Mouse (Mus musculus) stomach, embryonic 16.5 days (tissue): ENCODE data around the gene Hrh1. TPM values are rescaled to one million over a fixed set of nuclear protein-coding genes. Genes with fewer than 3 reads are reported as not detected.

Source experiments
- ATAC-seq: fragments of 200-750 bp; cut with Nextera tagmentation; 2 replicates; pipeline ENCODE4 v1.8.0; 2017; ENCODE audit warnings: moderate number of reproducible peaks, moderate TSS enrichment; ENCODE audit not compliant: insufficient read depth, low FRiP score
- H3K27ac ChIP-seq: fragments of 300-500 bp; sonication (generic); 2 replicates; pipeline ENCODE4 v1.5.1; 2014; ENCODE audit warnings: low read length
- H3K27me3 ChIP-seq: fragments of 300-500 bp; sonication (generic); 2 replicates; pipeline ENCODE4 v1.6.1; 2014; ENCODE audit warnings: low read length, control low read depth, mixed read lengths; ENCODE audit not compliant: control insufficient read depth, insufficient read depth
- H3K36me3 ChIP-seq: fragments of 300-500 bp; sonication (generic); 2 replicates; pipeline ENCODE4 v1.6.1; 2014; ENCODE audit warnings: low read length; ENCODE audit not compliant: control insufficient read depth, insufficient read depth
- H3K4me1 ChIP-seq: fragments of 300-500 bp; sonication (generic); 2 replicates; pipeline ENCODE4 v1.6.1; 2014; ENCODE audit warnings: low read length, control low read depth, mixed read lengths; ENCODE audit not compliant: control insufficient read depth, insufficient read depth
- H3K4me2 ChIP-seq: fragments of 300-500 bp; sonication (generic); 2 replicates; pipeline ENCODE4 v1.6.1; 2014; ENCODE audit warnings: low read depth, low read length, mixed read lengths
- H3K4me3 ChIP-seq: fragments of 300-500 bp; sonication (generic); replicated peaks from 2 replicates; pipeline ENCODE4 v1.5.1; 2014; ENCODE audit warnings: mild to moderate bottlenecking, low read length
- H3K9ac ChIP-seq: fragments of 300-500 bp; sonication (generic); 2 replicates; pipeline ENCODE4 v1.6.1; 2014; ENCODE audit warnings: low read length
- H3K9me3 ChIP-seq: fragments of 300-500 bp; sonication (generic); replicated peaks from 2 replicates; pipeline ENCODE4 v1.6.1; 2016; ENCODE audit warnings: low read length, control low read depth; ENCODE audit not compliant: control insufficient read depth
- WGBS: fragments of 180-500 bp; shearing (Covaris S2); extraction: QIAGEN DNeasy Blood & Tissue Kit; methylation state at CpG from one replicate; pipeline ENCODE4 v1.1.7; 2014; 5-methylcytosine and 5-hydroxymethylcytosine counted together
- polyA plus RNA-seq: library from polyadenylated mRNA; unstranded; fragments of >200 nt; fragmentation: Nextera tagmentation; extraction: Ambion mirVana; gene quantifications from 2 replicates; pipeline ENCODE4 v1.2.1, GENCODE M21; 2015

The Hrh1 gene
- 0.07 and 0.19 TPM in 2 replicates for polyA plus RNA-seq

- ATAC-seq: peak; percentile 62; the same call in 1 of the 2 replicates
- Histone ChIP-seq H3K4me1 (peaks cover 6% of the 10 kb centered on the region; the same call in 1 of the 2 replicates), H3K27me3 (peaks cover 41% of the 10 kb centered on the region), H3K4me2 (peak within 1 kb of the TSS; percentile 97), H3K27ac (no peak within 1 kb of the TSS), H3K36me3 (no peaks in the 10 kb centered on the region), H3K9me3 (no peaks in the 10 kb centered on the region), H3K9ac (peak within 1 kb of the TSS; percentile 63), H3K4me3 (peak within 1 kb of the TSS; percentile 51)
- under 1% methylated on average over 56 of the region's 56 CpGs for WGBS
These were observed at the start of gene Hrh1 for GRCm38 (mm10) chr6:114397691-114398217. Gene Hrh1 (plus strand): TSS chr6:114397936.

GRCm38 (mm10) chr6:114354635-114355034 lies 43.1 kb upstream of the Hrh1 start:
- Histone ChIP-seq H3K36me3 (no peaks in the 10 kb centered on the region), H3K27me3 (0 out of 2 replicates have a peak, but pooled peaks cover 4% of the 10 kb centered on the region), H3K9me3 (no peaks in the 10 kb centered on the region), H3K4me2 (no peak overlapping the region), H3K4me3 (no peak overlapping the region), H3K9ac (no peak overlapping the region), H3K4me1 (no peaks in the 10 kb centered on the region), H3K27ac (no peak overlapping the region)
- WGBS: 52% methylated on average over 4 of the region's 4 CpGs
- no peak for ATAC-seq

DNA sequence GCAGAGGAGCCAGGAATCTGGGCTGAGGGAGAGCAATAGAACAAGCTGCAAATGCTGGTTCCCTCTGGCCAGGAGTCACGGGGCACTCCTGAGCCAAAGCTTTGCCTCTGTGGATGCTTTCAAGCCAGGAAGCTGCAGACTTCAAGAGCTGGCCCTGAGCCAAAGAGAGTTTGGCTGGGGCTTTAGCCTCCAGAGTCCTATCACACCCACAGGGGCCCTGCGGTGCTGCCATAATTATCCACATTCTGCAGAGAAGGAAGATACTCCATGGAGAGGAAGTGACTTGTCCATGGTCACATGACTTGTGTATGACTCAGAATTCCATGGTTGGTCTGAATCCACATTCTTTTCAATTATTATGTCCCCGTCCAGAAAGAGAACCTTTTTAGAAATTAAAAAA lies 39.6 kb upstream of the Hrh1 start:
- Histone ChIP-seq H3K27me3 (0 out of 2 replicates have a peak, but pooled peaks cover 4% of the 10 kb centered on the region), H3K4me2 (no peak overlapping the region), H3K4me3 (no peak overlapping the region), H3K27ac (no peak overlapping the region), H3K36me3 (no peaks in the 10 kb centered on the region), H3K4me1 (no peaks in the 10 kb centered on the region), H3K9me3 (no peaks in the 10 kb centered on the region), H3K9ac (no peak overlapping the region)
- no peak for ATAC-seq
- 43% methylated on average over 3 of the region's 3 CpGs for WGBS

GRCm38 (mm10) chr6:114362355-114362754 lies 35.4 kb upstream of the Hrh1 start:
- Histone ChIP-seq H3K9ac (no peak overlapping the region), H3K4me1 (no peaks in the 10 kb centered on the region), H3K27me3 (no peaks in the 10 kb centered on the region), H3K27ac (no peak overlapping the region), H3K9me3 (no peaks in the 10 kb centered on the region), H3K36me3 (no peaks in the 10 kb centered on the region), H3K4me2 (no peak overlapping the region), H3K4me3 (no peak overlapping the region)
- WGBS: 69% methylated on average over 4 of the region's 4 CpGs
- no peak for ATAC-seq

DNA sequence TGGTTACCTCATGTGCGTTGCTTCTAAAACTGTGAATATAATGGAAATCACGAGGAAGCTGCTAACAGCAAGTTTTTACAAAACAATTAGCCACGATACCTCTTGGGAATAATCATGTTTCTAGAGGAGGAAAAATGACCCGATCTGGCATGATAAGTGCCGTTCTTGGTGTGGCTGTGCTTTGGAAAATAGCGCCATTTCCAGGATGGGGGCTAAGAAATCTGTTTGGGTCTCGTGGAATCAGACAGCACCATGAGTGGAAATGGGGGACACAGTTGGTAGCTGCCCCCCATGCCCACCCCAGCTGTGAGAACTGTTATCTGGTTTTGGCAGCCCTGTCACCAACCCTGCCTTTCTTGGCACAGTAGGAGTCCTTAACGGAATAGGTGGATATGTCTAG lies 34.0 kb upstream of the Hrh1 start:
- Histone ChIP-seq H3K4me2 (no peak overlapping the region), H3K4me3 (no peak overlapping the region), H3K9me3 (no peaks in the 10 kb centered on the region), H3K27ac (no peak overlapping the region), H3K4me1 (no peaks in the 10 kb centered on the region), H3K27me3 (no peaks in the 10 kb centered on the region), H3K36me3 (no peaks in the 10 kb centered on the region), H3K9ac (no peak overlapping the region)
- WGBS: 82% methylated on average over 8 of the region's 8 CpGs
- ATAC-seq: no peak

GRCm38 (mm10) chr6:114364734-114365133 lies 33.0 kb upstream of the Hrh1 start:
- H3K4me3 ChIP-seq: no peak overlapping the region
- no peak for ATAC-seq
- WGBS: 68% methylated on average over 5 of the region's 5 CpGs
- no peak overlapping the region for H3K4me2 ChIP-seq
- H3K4me1 ChIP-seq: no peaks in the 10 kb centered on the region
- H3K9me3 ChIP-seq: no peaks in the 10 kb centered on the region
- no peaks in the 10 kb centered on the region for H3K27me3 ChIP-seq
- no peaks in the 10 kb centered on the region for H3K36me3 ChIP-seq
- H3K9ac ChIP-seq: no peak overlapping the region
- no peak overlapping the region for H3K27ac ChIP-seq

DNA sequence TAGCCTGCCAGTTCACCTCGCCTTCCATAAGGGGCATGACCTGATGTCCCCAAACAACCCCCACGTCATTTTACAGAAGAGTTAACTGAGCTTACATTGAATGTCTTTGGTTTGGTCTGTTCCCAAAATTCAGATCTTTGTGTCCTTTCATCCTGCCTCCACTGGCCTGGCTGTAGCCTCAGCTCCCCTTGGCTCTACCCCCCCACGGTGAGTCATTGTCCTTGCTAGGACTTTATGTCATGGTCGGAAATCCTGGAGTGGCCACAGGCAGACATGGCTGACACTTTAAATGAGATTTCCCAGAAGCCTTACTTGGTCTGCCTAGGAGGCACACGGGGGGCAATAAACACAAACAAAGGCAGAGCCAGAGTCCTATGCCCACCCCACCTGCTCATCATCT lies 31.5 kb upstream of the Hrh1 start:
- no peaks in the 10 kb centered on the region for H3K27me3 ChIP-seq
- no peak overlapping the region for H3K27ac ChIP-seq
- no peak overlapping the region for H3K4me3 ChIP-seq
- 61% methylated on average over 5 of the region's 5 CpGs for WGBS
- H3K36me3 ChIP-seq: no peaks in the 10 kb centered on the region
- no peak overlapping the region for H3K9ac ChIP-seq
- no peaks in the 10 kb centered on the region for H3K4me1 ChIP-seq
- H3K4me2 ChIP-seq: no peak overlapping the region
- no peak for ATAC-seq
- no peaks in the 10 kb centered on the region for H3K9me3 ChIP-seq

GRCm38 (mm10) chr6:114367681-114368080 lies 30.1 kb upstream of the Hrh1 start:
- Histone ChIP-seq H3K4me3 (no peak overlapping the region), H3K27ac (no peak overlapping the region), H3K4me1 (no peaks in the 10 kb centered on the region), H3K27me3 (no peaks in the 10 kb centered on the region), H3K9ac (no peak overlapping the region), H3K4me2 (no peak overlapping the region), H3K36me3 (no peaks in the 10 kb centered on the region), H3K9me3 (no peaks in the 10 kb centered on the region)
- ATAC-seq: no peak
- WGBS: 63% methylated on average over 6 of the region's 6 CpGs

DNA sequence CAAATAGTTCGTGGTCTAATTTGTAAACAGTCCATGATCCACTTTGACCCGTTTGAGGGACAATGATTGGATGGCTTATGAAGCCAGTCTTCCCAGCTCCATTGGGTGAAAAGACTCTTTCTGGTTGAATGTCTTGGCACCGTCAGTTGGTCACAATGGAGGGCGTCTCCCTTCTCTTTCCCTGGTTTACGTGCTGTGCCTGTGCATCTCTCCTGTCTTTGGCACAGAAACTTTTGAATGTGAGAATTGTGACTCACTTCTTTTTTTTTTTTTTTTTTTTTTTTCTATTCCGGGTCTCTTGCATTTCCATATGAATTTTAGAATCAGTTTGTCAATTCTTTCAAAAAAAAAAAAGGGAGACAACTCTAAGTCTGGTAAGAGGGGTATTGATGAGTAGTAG lies 29.5 kb upstream of the Hrh1 start:
- Histone ChIP-seq H3K4me3 (no peak overlapping the region), H3K4me1 (no peaks in the 10 kb centered on the region), H3K36me3 (no peaks in the 10 kb centered on the region), H3K27me3 (no peaks in the 10 kb centered on the region; the same call in 1 of the 2 replicates), H3K9me3 (no peaks in the 10 kb centered on the region), H3K9ac (no peak overlapping the region), H3K4me2 (no peak overlapping the region), H3K27ac (no peak overlapping the region)
- no peak for ATAC-seq
- WGBS: 66% methylated on average over 6 of the region's 6 CpGs
